Mouse (Mus musculus) embryonic fibroblast, embryonic 13.5 days (primary cell): Measurements from ENCODE around the gene Spop.

Source experiments
- CTCF ChIP-seq: IDR thresholded peaks from 2 replicates; pipeline ENCODE4 v1.5.1; 2011; ENCODE audit warnings: mild to moderate bottlenecking, control low read depth, low read length, moderate library complexity, borderline replicate concordance; ENCODE audit not compliant: insufficient read depth
- POLR2A ChIP-seq: IDR thresholded peaks from 2 replicates; pipeline ENCODE4 v1.6.1; 2011; ENCODE audit warnings: low read depth, mild to moderate bottlenecking, control low read depth, low read length, moderate library complexity

DNA sequence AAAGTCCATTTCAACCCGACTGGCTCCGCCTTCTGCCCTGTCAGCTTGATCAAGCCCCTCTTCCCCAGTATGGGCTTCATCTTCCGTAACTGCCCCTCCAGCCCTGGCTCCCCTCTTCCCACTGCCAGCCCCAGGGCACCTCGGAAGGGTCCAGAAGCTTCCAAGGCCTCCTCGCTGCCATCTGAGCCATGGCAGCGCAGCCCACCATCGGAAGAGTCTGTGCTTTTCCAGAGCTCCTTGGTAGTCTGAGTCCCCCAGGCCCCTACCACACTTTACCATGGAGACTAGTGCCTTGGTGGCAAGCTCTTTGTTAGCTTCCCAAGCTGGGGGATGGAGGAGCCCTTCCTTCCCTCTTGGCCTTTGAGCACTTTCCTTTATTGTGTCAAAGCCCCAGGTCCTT, 33.2 kb upstream of the Spop start:
- TF ChIP-seq POLR2A (no peak), CTCF (no peak)
